Mouse (Mus musculus) megakaryocyte, embryonic 14.5 days (primary cell): ENCODE results near the gene Gpr82. TPM values are rescaled to one million over a fixed set of nuclear protein-coding genes. Genes with fewer than 3 reads are reported as not detected.

Experiments
- H3K27me3 ChIP-seq: replicated peaks from 2 replicates; pipeline ENCODE3; 2012; ENCODE audit warnings: inconsistent platforms
- H3K36me3 ChIP-seq: replicated peaks from 2 replicates; pipeline ENCODE3; 2012; ENCODE audit warnings: low read length, inconsistent platforms, mixed read lengths
- H3K4me1 ChIP-seq: 2 replicates; pipeline ENCODE4 v1.6.1; 2012; ENCODE audit warnings: inconsistent platforms
- H3K4me3 ChIP-seq: replicated peaks from 2 replicates; pipeline ENCODE3; 2012; ENCODE audit warnings: moderate library complexity, mild to moderate bottlenecking, inconsistent platforms
- H3K9me3 ChIP-seq: 2 replicates; pipeline ENCODE4 v1.6.1; 2012; ENCODE audit warnings: inconsistent platforms
- FLI1 ChIP-seq: IDR thresholded peaks from 2 replicates; pipeline ENCODE4 v1.6.1; 2012; ENCODE audit warnings: low read length, inconsistent platforms, mixed read lengths
- GATA1 ChIP-seq: IDR thresholded peaks from 3 replicates; pipeline ENCODE4 v1.6.1; 2012; ENCODE audit warnings: mixed read lengths, low read length, inconsistent platforms, borderline replicate concordance
- polyA plus RNA-seq: library from polyadenylated mRNA; stranded (reverse); fragments of >175 nt; gene quantifications from 2 replicates; pipeline ENCODE4 v1.2.3, GENCODE M21; 2012; ENCODE audit warnings: low replicate concordance; ENCODE audit not compliant: insufficient read depth

Gene Gpr82
- polyA plus RNA-seq, result not detected in 2 replicates

DNA sequence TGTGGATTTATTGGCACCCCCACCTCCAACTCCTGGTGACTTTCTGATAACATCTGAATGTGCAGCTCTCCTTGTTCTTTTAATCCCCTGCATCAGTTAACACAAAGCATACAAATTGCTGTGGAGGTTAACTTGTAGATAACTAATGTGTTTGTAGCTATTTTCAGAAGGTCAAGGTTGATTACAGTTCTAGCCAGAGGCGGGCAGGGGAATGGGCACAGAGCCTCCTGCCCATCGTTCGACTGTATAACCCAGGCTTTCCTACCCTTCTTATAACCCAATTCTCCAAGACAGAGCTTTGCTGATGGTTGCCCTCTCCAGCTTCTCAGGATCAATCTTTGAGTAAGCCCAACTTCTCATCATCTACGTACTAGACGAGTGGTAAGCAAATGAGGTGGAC, at the start of gene Gpr82:
Gpr82 (plus strand) TSS at position 301 of the 400 bp plus-strand sequence.
- no peaks in the 10 kb centered on the region for H3K9me3 ChIP-seq
- no peaks in the 10 kb centered on the region for H3K36me3 ChIP-seq
- H3K4me1 ChIP-seq, result peaks cover 4% of the 10 kb centered on the region; the same call in 1 of the 2 replicates
- H3K4me3 ChIP-seq, result no peak within 1 kb of the TSS
- H3K27me3 ChIP-seq, result peaks cover 4% of the 10 kb centered on the region
- no peak for TF ChIP-seq FLI1
- no peak for TF ChIP-seq GATA1

DNA sequence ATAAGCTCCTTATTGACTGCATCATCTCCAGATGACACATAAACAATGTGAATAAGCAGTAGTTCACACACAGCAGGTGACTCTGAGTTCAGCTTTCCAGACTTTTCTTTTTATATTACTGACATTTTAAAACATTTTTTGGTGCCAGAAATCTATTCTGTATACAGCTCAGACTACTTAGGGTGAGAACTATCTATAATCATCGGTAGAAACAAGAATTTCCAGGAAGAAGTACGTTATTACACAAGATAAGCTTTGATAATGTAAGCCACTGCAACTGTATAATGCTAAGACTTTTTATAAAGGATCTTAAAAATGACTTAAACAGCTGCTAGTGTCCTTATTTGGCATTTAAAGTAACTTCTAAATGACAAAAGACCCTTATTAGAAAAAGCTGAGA, 49.0 kb upstream of the Gpr82 start:
- H3K36me3 ChIP-seq, result no peaks in the 10 kb centered on the region
- H3K4me1 ChIP-seq, result 0 out of 2 replicates have a peak, but pooled peaks cover 1% of the 10 kb centered on the region
- H3K27me3 ChIP-seq, result peaks cover 3% of the 10 kb centered on the region
- H3K4me3 ChIP-seq, result no peak overlapping the region
- no peaks in the 10 kb centered on the region for H3K9me3 ChIP-seq
- TF ChIP-seq FLI1 (no peak), GATA1 (no peak)

DNA sequence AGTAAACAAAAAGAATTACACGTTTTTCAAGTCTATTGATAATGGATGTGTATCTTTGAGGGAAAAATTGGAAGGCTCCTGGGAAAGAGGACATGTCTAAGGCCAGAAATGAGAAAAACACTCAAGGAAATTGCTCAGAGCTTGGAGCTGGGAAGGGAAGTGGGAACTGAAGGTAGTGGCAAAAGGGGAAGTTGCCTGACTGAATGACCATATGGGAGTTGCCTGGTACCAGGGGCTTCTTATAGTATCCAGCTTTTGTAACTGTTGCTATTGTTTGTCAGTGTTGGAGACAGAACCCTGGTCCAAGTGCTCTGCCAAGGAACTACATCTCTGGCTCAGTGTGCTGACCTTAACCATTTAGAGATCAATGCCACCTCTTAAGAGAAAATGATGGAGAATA, 44.4 kb upstream of the Gpr82 start:
- no peaks in the 10 kb centered on the region for H3K9me3 ChIP-seq
- no peak overlapping the region for H3K4me3 ChIP-seq
- peaks cover 3% of the 10 kb centered on the region for H3K27me3 ChIP-seq
- TF ChIP-seq GATA1, result no peak
- no peak for TF ChIP-seq FLI1
- H3K4me1 ChIP-seq, result peaks cover 13% of the 10 kb centered on the region; the same call in 1 of the 2 replicates
- H3K36me3 ChIP-seq, result no peaks in the 10 kb centered on the region

DNA sequence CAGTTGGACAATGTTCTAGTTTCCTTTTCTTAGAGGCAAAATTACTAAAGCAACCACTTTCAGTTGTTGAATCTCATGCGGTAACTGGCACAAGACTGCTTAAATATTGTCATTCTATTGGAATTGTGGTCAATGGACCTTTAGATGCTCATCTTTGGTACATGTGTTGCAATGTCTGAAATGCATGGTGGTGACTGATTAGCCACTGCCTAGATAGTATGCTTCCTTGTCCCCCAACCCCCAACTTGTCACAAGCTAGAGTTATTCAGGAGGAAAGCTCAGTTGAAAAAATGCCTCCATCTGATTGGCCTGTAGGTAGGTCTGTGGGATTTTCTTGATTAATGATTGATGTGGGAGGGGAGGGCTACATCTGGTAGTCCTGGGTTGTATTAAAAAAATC, 43.9 kb upstream of the Gpr82 start:
- Histone ChIP-seq H3K4me3 (no peak overlapping the region), H3K27me3 (peaks cover 3% of the 10 kb centered on the region), H3K9me3 (no peaks in the 10 kb centered on the region), H3K4me1 (peaks cover 13% of the 10 kb centered on the region; the same call in 1 of the 2 replicates), H3K36me3 (no peaks in the 10 kb centered on the region)
- no peak for TF ChIP-seq FLI1
- no peak for TF ChIP-seq GATA1

DNA sequence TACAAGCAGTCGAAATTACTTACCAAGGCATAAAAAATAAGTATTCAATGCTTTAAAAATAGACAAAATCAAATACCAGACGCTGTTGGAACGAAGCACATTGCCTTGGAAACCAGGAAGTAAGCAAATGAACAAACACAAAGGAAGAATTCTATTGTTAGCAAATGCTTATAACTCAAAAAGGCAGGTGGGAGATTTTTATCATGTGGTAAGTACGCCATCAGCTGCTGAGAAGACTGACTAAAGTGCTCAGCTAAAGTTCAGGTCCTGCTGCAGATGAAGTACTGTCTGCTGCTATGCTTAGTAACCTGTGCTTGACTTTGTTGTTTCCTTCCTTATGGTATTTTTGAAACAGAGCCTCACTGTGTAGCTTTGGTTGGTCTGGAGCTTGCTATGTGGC, 42.7 kb upstream of the Gpr82 start:
- H3K4me3 ChIP-seq, result no peak overlapping the region
- no peaks in the 10 kb centered on the region for H3K9me3 ChIP-seq
- H3K4me1 ChIP-seq, result peaks cover 18% of the 10 kb centered on the region; the same call in 1 of the 2 replicates
- TF ChIP-seq FLI1, result no peak
- TF ChIP-seq GATA1, result no peak
- H3K27me3 ChIP-seq, result peaks cover 2% of the 10 kb centered on the region
- no peaks in the 10 kb centered on the region for H3K36me3 ChIP-seq

DNA sequence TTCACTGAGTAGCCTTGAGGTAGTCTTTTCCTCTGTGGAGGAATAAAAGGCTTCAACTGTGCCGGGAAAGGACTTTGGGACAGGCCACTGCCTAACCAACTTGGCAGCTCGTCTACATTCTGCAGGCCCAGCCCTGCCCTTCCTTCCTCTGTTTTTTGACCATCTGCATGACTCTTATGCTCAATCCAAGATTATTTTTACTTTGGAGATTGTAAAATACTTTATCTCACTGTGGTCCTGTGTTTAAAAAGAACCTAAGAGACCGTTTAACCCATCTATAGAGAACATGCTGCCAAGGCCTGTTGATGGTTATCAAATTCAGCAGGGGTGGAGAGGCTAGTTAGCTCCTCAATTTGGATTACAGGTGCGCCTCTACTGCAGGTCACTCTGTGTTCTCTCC, 39.7 kb upstream of the Gpr82 start:
- Histone ChIP-seq H3K27me3 (no peaks in the 10 kb centered on the region), H3K4me1 (peaks cover 18% of the 10 kb centered on the region; the same call in 1 of the 2 replicates), H3K9me3 (no peaks in the 10 kb centered on the region), H3K36me3 (no peaks in the 10 kb centered on the region), H3K4me3 (no peak overlapping the region)
- no peak for TF ChIP-seq FLI1
- TF ChIP-seq GATA1, result no peak

DNA sequence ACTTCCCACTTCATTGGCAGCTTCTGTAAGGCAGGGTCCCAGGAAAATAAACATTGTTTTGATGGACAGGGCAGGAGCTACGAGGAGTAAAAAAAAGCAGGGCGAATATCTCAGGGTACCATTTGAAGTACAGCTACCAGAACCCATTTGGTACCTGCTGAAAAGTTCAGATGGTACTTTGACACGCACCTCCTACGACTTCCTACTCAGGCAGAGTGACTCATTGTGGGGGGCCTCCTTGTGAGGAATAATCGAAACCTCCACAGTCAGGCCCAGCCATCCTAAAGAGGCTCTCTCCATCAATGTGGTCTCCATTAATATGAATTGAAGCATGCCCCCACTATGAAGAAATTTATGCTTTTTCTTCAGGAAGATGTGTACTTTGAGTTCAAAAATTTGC, 38.5 kb upstream of the Gpr82 start:
- no peak for TF ChIP-seq GATA1
- no peak for TF ChIP-seq FLI1
- Histone ChIP-seq H3K9me3 (no peaks in the 10 kb centered on the region), H3K36me3 (no peaks in the 10 kb centered on the region), H3K4me3 (no peak overlapping the region), H3K4me1 (peaks cover 12% of the 10 kb centered on the region; the same call in 1 of the 2 replicates), H3K27me3 (no peaks in the 10 kb centered on the region)

DNA sequence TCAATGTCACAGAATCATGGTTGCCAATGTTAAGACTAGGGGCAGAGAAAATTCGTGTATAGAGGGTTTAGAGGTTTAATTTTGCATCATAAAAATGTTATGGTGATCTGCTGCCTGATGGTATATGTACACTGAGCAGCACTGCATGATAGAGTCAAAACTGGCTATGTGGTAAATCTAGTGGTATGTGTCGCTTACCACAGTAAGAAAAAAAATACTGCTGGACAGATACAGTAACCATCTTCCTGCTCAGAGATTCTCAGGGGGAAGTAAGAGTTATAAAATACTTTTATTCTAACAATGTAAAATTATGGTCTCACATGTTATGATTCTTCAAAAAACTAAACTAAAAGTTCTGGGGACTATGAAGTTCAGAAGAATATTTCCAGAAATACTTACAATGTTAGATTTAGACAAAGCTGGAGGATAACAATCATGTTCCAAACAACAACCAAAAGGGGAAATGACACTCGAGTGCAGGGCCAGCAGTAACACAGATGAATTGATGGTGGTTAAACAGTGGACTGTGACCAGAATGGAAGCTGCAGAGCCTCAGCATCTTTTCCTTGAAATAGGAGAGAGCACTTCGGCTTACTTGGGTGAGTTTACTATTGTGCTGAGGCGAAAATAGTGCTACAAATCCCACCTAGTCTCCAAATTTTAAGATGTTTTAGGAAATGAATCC, 29.4 kb upstream of the Gpr82 start, which contains the start of gene Gpr34:
Gpr34 (plus strand) TSS at position 491 of the 685 bp plus-strand sequence.
- Histone ChIP-seq H3K36me3 (no peaks in the 10 kb centered on the region), H3K27me3 (peaks cover 2% of the 10 kb centered on the region), H3K4me3 (no peak within 1 kb of the TSS), H3K9me3 (no peaks in the 10 kb centered on the region), H3K4me1 (peaks cover 3% of the 10 kb centered on the region; the same call in 1 of the 2 replicates)
- TF ChIP-seq GATA1 (no peak), FLI1 (no peak)

DNA sequence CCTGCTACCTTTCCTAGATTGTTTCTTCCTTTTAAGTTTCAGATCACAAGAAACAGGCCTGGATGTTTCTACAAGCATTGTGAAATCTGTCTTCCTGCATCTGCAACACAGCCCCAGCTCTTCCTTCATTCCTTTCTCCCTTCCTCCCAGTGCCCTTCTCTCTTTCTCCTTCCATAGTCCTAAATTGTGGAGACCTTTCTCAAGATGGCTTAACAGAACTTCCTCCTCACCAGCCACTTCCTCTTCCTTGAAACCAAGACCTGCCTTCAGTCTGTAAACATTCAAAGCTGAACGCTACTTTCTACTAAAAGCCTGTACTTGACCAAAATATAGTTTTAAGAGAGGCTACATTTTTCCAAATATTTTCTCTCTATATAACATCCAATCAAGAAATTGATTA, 24.8 kb upstream of the Gpr82 start:
- TF ChIP-seq GATA1 (no peak), FLI1 (no peak)
- H3K27me3 ChIP-seq, result peaks cover 2% of the 10 kb centered on the region
- no peak overlapping the region for H3K4me3 ChIP-seq
- no peaks in the 10 kb centered on the region for H3K9me3 ChIP-seq
- H3K4me1 ChIP-seq, result peaks cover 3% of the 10 kb centered on the region; the same call in 1 of the 2 replicates
- H3K36me3 ChIP-seq, result no peaks in the 10 kb centered on the region

DNA sequence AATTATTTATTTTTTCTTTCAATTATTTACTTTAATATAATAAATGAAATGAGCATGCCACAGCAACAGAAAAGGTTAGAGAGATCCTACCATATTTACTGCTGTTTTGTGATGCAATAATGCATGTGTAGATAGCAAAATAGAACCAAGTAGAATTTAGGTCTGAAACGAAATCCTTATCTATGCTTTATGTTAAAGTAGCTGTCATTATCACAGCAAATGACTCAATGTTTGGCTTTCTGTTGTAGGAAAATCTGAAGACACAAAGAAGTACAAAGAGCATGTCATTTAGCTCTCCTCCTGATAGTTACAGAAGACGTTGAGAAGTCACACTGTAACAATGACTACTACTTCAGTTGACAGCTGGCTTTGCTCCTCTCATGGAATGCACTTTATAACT, 22.3 kb upstream of the Gpr82 start:
- no peaks in the 10 kb centered on the region for H3K36me3 ChIP-seq
- no peak overlapping the region for H3K4me3 ChIP-seq
- H3K27me3 ChIP-seq, result no peaks in the 10 kb centered on the region
- no peaks in the 10 kb centered on the region for H3K9me3 ChIP-seq
- no peaks in the 10 kb centered on the region; the same call in 1 of the 2 replicates for H3K4me1 ChIP-seq
- TF ChIP-seq FLI1 (no peak), GATA1 (no peak)
